Mouse (Mus musculus) kidney, postnatal 14 days (tissue): Measurements from ENCODE around the gene Ctps2.

ENCODE experiments used
- DNase-seq: peaks from one replicate; pipeline ENCODE4 v3.0.0; 2022; ENCODE audit warnings: mixed read lengths

Gene Ctps2

DNA sequence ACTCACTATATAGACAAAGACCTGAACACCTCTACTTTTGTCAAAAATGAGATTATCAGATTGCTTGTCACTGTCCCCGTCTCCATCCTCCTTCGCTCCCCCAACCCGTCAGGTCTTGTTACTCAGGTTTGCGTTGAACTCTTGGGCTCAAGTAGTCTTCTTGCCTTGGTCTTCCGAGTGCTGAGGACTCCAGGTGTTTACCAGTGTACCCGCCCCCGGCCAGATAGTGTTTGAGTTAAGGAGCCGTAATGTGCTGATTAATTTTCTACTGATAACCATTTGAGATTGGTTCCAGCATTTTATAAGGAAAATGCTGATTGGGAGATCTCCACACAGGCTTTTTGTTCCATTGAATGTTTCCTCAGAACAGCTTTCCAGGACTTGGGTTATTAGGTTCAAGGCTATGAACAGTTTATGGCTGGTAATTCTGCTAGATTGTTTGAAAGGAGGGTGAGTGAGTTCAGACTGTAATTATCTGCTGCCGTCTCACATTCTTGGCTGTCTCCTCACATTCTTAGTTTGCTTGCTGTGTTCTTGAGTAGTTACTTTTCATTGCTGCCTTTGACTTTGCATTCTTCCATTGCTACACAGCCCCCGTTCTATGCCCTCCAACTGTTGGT, 85.9 kb downstream of the Ctps2 start:
- no peak for DNase-seq

GRCm38 (mm10) chrX:162991396-162991795, 90.4 kb downstream of the Ctps2 start:
- no peak for DNase-seq

DNA sequence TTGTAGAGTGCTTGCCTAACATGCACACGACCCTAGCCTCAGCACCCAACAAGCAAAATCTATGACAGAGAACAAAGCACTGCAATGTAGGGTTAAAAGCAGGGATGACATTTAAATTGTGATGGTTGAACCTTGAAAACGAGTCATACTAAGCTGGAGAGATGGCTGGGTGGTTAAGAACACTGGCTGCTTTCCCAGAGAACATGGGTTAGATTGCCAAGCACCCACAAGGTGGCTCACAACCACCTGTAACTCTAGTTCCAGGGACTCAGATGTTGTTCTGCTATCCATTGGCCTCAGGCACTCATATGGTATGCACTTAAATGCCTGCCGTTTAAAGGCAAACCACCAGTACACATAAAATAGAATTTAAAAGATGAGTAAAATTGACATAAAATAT, 91.1 kb downstream of the Ctps2 start:
- no peak for DNase-seq

DNA sequence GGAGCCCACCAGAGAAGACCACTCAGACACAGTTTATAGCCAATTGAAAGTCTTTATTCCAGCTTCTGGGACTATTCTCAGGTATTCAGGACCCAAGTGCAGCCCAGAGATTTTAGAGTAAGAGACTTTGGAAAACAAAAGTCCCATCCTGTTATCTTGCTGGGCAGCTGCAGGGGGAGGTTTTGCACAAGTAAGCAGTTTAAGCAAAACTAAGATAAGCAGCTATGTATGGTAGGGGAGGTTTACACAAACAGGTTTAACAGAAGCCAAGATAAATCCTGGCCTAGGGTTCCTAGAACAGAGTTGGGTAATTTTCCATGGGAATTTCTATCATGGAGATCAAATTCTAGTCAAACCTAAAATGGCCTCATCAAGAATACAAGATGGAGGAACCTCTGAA, 126.8 kb downstream of the Ctps2 start:
- no peak for DNase-seq

DNA sequence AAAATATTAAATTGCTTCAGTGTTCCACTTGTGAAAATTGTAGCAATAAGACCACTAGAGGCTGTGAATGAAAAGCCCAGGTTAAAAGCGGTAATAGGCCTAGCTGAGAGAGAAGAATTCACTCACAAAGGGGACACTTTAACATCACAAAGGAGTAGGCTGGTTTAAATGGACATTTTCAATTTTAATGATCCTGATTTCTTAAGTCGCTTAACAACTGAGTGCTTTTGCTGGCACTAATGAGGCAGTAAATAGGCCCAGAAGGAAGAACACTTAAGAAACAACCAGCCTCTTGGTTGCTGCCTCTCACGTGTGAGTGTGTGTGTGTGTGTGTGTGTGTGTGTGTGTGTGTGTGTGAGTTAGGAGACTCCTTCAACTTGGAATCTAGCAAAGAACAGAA, 137.7 kb downstream of the Ctps2 start:
- DNase-seq = no peak

GRCm38 (mm10) chrX:163042771-163043170, 141.7 kb downstream of the Ctps2 start:
- DNase-seq = no peak

DNA sequence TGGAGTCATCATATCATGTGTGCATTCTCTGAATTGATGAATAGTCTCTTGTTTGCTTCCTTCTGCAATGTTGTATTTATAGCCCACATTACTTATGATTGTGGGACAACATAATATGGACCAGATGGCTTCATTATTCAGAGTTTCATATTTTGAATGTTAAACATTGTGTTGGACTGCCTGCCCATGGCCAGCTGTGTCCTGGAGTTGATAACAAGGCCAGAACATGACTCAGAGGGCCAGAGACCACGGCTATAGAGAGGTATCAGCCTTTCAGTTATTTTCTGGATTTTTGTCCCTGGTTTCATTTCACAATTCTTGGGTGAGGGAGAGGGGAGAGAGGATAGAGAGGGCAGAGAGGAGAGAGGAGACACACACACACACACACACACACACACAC, 162.9 kb downstream of the Ctps2 start:
- no peak for DNase-seq
